Mouse (Mus musculus) erythroblast, embryonic 14.5 days (primary cell): ENCODE data around the gene Tmem255b. TPM values are rescaled to one million over a fixed set of nuclear protein-coding genes. Genes with fewer than 3 reads are reported as not detected.

Source experiments
- H3K27me3 ChIP-seq: 2 replicates; pipeline ENCODE4 v1.6.1; 2012; ENCODE audit warnings: inconsistent platforms; ENCODE audit not compliant: control insufficient read depth
- H3K36me3 ChIP-seq: 2 replicates; pipeline ENCODE4 v1.6.1; 2012; ENCODE audit warnings: mild to moderate bottlenecking, inconsistent platforms; ENCODE audit not compliant: control insufficient read depth
- H3K4me1 ChIP-seq: 2 replicates; pipeline ENCODE4 v1.6.1; 2012; ENCODE audit warnings: inconsistent platforms; ENCODE audit not compliant: control insufficient read depth
- H3K4me3 ChIP-seq: replicated peaks from 2 replicates; pipeline ENCODE3; 2012; ENCODE audit warnings: moderate library complexity, mild to moderate bottlenecking, inconsistent platforms
- H3K9me3 ChIP-seq: 2 replicates; pipeline ENCODE4 v1.6.1; 2012; ENCODE audit warnings: low read length, inconsistent platforms, mixed read lengths; ENCODE audit not compliant: control insufficient read depth
- GATA1 ChIP-seq: IDR thresholded peaks from 2 replicates; pipeline ENCODE4 v1.6.1; 2012; ENCODE audit warnings: low read length, inconsistent platforms, mixed read lengths
- TAL1 ChIP-seq: IDR thresholded peaks from 3 replicates; pipeline ENCODE4 v1.6.1; 2012; ENCODE audit warnings: low read length, inconsistent platforms, mixed read lengths
- polyA plus RNA-seq: library from polyadenylated mRNA; stranded (reverse); fragments of >175 nt; gene quantifications from 2 replicates; pipeline ENCODE4 v1.2.3, GENCODE M21; 2012

Gene Tmem255b
- polyA plus RNA-seq, 1 experiment = not detected

DNA sequence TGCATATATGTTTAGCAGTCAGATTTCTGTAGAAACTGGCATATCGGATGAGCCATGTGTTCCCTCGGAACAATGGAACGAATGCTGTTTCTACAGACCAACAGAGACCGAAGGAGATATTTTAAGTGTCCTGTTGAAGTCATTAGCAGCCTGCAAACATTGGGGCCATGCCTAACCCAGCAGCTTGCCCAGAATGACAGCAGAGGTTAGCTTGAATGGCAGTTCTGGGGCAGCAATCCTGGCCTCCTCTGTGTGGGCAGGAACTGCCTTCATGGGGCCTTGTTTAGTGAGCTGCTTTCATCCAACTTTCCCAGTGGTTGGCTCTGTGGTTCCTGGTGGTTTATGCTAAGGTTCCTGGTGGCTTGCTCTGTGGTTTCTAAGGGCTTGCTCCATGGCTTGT lies 24.4 kb downstream of the Tmem255b start:
- TF ChIP-seq GATA1 (no peak), TAL1 (no peak)

DNA sequence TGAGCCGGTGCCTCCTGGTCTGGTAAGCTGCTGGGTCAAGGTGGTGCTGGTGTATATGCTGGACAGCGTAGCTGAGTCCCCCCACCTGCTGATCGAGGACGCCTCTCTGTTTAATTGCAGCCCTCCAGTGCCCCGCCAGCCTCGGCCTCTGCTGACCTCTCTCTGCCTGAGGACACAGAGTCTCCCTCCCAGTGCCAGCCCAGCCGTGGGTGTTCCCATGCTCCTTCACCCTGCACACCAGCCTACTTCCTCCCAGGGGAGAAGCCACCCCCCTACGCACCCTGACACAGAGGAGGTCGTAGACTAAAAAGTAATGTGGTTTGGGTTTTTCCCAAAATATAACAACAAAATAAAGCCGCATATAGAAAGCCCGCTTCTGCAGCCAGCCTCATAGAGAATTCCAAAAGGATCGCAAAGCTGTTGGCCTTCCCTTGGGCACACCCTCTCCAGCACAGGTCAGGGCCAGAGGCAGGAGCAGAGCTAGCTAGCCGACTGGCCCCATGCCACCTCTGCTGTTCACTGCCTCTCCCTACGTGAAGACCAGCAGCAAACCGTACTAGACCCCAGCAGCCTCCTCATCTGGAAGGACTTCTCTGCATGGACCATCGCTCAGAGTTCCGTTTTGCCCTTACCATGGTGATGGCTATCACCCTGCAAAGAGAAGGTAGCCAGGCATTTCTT lies 26.2 kb downstream of the Tmem255b start:
- TF ChIP-seq GATA1 (no peak), TAL1 (no peak)
- Histone ChIP-seq H3K4me3 (no peak overlapping the region), H3K4me1 (no peaks in the 10 kb centered on the region), H3K9me3 (no peaks in the 10 kb centered on the region), H3K27me3 (no peaks in the 10 kb centered on the region), H3K36me3 (no peaks in the 10 kb centered on the region)

More for the DNA sequence above, 24.4 kb downstream of the Tmem255b start:
- H3K36me3 ChIP-seq = no peaks in the 10 kb centered on the region
- no peaks in the 10 kb centered on the region for H3K4me1 ChIP-seq
- H3K27me3 ChIP-seq = no peaks in the 10 kb centered on the region
- H3K9me3 ChIP-seq = no peaks in the 10 kb centered on the region
- no peak overlapping the region for H3K4me3 ChIP-seq

DNA sequence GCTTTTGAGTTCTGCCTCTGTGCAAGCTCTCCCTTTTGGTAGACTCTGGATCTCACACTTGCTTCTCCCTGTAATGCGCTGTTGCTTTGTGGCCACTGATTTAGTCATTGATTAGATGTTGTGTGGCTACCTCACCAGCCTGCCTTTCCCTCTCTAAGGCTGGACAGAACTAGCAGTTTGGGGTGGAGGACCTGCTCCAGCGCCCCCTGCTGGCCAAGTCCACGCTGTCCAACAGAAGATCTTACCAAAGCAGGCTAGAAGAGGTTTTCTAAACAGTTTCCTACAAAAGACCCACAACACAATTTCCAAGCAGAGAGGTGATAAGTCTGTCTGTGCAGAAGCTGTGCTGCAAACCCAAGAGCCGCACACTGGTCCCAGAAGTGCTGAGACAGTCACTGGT lies 26.9 kb downstream of the Tmem255b start:
- no peaks in the 10 kb centered on the region for H3K27me3 ChIP-seq
- no peaks in the 10 kb centered on the region for H3K36me3 ChIP-seq
- no peaks in the 10 kb centered on the region for H3K4me1 ChIP-seq
- TF ChIP-seq TAL1 = no peak
- no peak for TF ChIP-seq GATA1
- H3K9me3 ChIP-seq = no peaks in the 10 kb centered on the region
- no peak overlapping the region for H3K4me3 ChIP-seq

DNA sequence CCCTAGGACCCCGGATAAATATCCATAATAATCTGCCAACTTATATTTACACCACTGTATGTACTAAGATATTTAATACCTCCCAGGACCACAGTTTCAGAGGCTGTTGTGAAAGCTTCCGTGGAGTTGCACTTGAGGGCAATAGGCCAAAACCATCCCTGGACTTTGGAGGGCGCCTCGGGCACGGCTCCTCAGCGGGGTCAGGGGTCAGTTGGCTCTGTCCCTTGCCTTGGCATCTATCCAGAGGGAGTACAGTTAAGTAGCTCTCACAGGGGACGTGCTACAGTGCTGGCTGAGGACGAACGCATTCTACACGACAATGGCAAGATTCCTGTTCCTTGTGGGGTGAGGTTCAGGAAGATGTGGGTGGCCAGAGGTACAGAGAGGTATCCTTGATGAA lies 27.4 kb downstream of the Tmem255b start:
- no peaks in the 10 kb centered on the region for H3K9me3 ChIP-seq
- no peaks in the 10 kb centered on the region for H3K27me3 ChIP-seq
- TF ChIP-seq TAL1 (no peak), GATA1 (no peak)
- no peak overlapping the region for H3K4me3 ChIP-seq
- no peaks in the 10 kb centered on the region for H3K4me1 ChIP-seq
- no peaks in the 10 kb centered on the region for H3K36me3 ChIP-seq

DNA sequence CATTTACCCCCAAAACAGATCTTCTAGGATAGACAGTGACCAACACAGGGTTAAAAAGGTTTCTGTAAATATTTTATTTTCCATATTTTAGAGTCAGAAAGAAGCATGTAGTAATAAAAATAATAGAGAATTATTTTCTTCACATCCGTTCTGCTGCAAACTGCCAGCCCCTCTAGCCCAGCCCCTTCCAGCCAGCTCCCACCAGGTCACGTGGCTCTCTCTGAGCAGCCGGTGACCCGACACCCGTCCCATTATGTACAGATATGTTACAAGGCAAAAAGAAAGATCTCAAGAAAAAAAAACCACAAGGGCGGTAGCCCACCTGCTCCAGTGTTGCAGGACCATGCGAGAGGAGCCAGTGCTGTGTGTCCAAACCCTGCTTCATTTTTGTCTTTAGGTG lies 30.3 kb downstream of the Tmem255b start:
- Histone ChIP-seq H3K4me3 (no peak overlapping the region), H3K27me3 (no peaks in the 10 kb centered on the region), H3K36me3 (no peaks in the 10 kb centered on the region), H3K9me3 (no peaks in the 10 kb centered on the region), H3K4me1 (no peaks in the 10 kb centered on the region)
- no peak for TF ChIP-seq GATA1
- TF ChIP-seq TAL1 = no peak

DNA sequence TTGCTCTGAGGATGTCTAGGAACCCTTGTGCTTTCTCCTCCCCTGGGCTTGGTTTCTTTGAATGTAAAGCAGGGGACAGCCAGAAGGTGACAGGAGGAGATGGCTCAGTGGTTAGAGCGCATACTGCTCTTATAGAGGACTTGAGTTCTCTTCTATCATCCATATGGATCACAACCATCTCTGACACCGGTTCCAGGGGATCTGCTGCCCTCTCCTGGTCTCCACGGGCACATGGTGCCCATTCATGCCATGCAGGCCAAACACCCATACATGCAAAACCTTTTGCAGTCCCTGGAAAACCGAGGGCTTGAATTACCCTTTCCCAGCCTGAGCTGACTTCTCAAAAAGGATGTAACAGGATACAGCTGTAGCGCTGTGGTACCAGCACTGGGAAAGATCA lies 32.0 kb downstream of the Tmem255b start:
- no peak overlapping the region for H3K4me3 ChIP-seq
- no peaks in the 10 kb centered on the region for H3K4me1 ChIP-seq
- TF ChIP-seq TAL1 = no peak
- TF ChIP-seq GATA1 = no peak
- no peaks in the 10 kb centered on the region for H3K9me3 ChIP-seq
- no peaks in the 10 kb centered on the region for H3K27me3 ChIP-seq
- no peaks in the 10 kb centered on the region for H3K36me3 ChIP-seq

DNA sequence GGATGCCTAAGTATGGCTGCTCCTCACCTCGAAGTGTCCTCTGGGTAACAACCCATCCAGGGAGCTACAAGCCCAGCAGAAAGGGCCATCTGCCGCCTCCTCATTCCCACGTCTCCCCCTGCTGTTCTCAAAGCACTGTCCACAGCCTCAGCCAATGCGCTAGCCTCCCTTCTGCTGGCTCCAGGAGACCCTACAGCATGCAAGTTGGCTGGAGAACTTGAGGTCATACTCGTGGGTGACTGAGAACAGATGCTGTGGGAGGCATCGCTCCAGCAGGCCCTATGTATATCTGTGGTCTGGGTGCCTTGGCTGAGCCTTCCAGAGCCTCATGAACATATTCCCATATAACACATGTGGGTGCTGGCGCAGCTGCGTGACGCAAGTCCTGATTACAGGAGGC lies 33.7 kb downstream of the Tmem255b start:
- no peaks in the 10 kb centered on the region for H3K4me1 ChIP-seq
- no peaks in the 10 kb centered on the region for H3K36me3 ChIP-seq
- TF ChIP-seq TAL1 = no peak
- no peak for TF ChIP-seq GATA1
- no peaks in the 10 kb centered on the region for H3K9me3 ChIP-seq
- H3K4me3 ChIP-seq = no peak overlapping the region
- no peaks in the 10 kb centered on the region for H3K27me3 ChIP-seq

DNA sequence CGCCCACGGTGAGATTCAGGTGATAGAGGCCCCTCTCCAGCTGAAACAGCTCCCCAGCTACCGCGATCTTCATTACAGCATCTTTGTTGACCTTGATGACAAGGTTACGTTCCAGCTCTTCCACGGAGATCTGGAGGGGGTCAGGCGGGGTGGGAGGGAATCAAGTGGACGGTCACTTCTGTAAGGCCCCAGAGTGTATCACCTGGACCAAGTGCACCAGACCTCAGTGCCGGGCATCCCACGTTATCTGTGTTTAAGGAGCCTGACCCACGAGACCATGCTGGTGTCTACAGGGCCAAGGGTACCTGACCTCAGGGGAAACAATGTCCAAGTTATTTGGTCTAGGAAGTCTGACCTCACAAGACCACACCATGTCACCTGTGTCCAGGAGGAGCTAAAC lies 36.5 kb downstream of the Tmem255b start:
- TF ChIP-seq GATA1 (no peak), TAL1 (no peak)
- Histone ChIP-seq H3K4me3 (no peak overlapping the region), H3K27me3 (no peaks in the 10 kb centered on the region), H3K4me1 (no peaks in the 10 kb centered on the region), H3K36me3 (no peaks in the 10 kb centered on the region), H3K9me3 (no peaks in the 10 kb centered on the region)

DNA sequence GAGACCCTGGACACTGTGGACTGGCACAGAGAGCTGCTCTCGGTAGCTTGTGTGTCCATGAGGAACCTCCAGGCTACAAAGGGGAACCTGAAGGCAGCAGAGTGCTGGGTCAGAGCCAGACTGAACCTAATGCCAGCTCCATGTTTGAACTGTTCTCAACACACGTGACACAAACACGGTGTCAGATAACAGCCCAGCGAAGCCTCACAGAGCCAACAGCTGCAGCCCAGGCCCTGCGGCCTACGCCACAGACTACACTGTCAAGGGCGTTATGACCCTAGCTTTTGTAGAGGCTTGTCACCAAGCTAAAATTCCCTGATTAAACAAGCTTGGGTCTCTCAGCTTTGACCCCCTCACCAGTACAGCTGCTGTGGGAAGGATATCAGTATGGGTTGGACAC lies 37.3 kb downstream of the Tmem255b start:
- TF ChIP-seq GATA1 (no peak), TAL1 (no peak)
- Histone ChIP-seq H3K36me3 (no peaks in the 10 kb centered on the region), H3K4me3 (no peak overlapping the region), H3K9me3 (no peaks in the 10 kb centered on the region), H3K4me1 (no peaks in the 10 kb centered on the region), H3K27me3 (no peaks in the 10 kb centered on the region)

DNA sequence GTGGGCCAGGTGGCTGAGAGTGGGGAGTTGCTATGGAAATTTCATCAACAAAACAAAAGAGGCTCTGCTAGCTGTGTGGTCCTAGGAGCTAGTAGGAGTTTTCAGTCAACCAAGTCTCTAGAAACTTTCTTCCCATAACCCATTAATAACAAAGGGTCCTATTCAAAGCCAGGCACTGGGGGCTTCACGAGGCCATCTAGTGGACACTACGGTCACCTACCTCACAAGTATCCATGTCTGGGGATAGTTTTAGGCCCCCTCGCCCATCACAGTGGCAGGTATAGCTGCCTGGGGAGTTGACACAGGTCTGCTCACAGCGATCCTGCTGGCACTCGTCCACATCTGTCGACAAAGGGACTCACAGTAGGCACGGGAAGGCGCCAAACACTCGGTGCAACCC lies 40.9 kb downstream of the Tmem255b start:
- Histone ChIP-seq H3K4me1 (no peaks in the 10 kb centered on the region), H3K4me3 (no peak overlapping the region), H3K9me3 (no peaks in the 10 kb centered on the region), H3K36me3 (no peaks in the 10 kb centered on the region), H3K27me3 (no peaks in the 10 kb centered on the region)
- no peak for TF ChIP-seq GATA1
- TF ChIP-seq TAL1 = no peak
